Comparison of ENCODE assay signal across 8 mouse cellular contexts in the genomic region with DNA sequence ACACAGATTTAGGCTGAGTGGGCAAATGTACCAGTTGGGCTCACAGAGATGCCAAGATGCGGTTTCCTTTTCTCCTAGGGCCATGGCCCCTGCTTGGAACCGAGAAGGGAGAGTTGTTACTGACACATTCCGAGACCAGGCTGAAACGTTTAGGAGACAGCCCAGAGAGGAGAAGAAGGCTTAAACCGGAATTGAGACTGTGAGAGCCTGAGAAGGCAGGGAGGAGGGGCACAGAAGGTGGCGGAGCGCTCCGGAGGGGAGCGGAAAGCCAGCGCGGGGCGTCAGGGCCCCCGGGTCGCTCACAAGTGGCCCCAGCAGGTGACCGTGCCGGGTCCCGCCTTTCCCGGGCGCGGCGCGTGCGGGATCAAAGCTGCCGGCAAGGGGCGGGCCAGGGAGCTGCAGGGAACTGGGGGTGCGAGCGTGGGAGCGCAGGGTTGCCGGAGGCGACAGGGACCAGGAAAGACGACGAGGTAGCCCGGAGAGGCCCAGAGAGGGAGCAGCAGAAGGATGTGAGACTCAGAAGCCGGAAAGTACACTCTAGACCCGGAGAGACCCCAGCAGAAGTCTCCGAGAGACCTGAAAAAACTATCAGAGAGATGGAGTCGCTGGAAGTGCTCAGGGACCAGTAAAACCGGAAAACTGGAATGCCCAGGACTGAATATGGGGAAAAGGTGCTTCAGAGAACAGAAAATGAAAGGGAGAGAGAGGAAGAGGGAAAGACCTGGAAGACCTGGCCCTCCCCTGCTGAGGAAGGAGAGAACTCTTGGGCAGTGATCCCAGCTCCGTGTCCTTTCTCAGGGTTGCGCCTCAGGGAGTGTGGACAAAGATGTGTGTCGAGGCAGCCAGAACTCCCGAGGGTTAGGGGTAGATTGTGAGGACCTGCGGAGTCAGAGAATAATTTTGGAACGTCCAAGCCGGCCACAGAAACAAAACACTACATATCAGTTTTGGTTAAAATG. TPM values are rescaled to one million over a fixed set of nuclear protein-coding genes. Genes with fewer than 3 reads are reported as not detected.
DNase-seq lines count a peak whose midpoint lies in the region; ATAC-seq and TF ChIP-seq lines count a peak whose summit lies in the region.

No protein-coding gene starts in this region.

- peak overlapping the region; percentile 94 for H3K4me2 ChIP-seq in heart, embryonic 11.5 days
- H3K4me2 ChIP-seq in kidney, postnatal 0 days (ENCODE audit: low read length) = peak overlapping the region; percentile 95
- H3K4me2 ChIP-seq in lung, embryonic 14.5 days = peak overlapping the region; percentile 93
- H3K4me2 ChIP-seq in neural tube, embryonic 14.5 days (ENCODE audit: low read depth, low read length) = peak overlapping the region; percentile 99

- DNase-seq in A20 (ENCODE audit: low read depth, low spot score) (peak; percentile 84), R1 (ENCODE audit: low read depth, low spot score) (peak; percentile 66)
- peak; percentile 76 for DNase-seq in embryo, embryonic 11 days
- peak; percentile 74 for DNase-seq in kidney, postnatal 0 days (ENCODE audit: low spot score)
- peak; percentile 68 for DNase-seq in lung, embryonic 14.5 days
- peak; percentile 58 to 67 for DNase-seq in thymus, postnatal 10 days (ENCODE audit: low spot score in 2 of 2)

- H3K27ac ChIP-seq in heart, embryonic 11.5 days (ENCODE audit: low read depth, low read length) = peak overlapping the region; percentile 85
- H3K27ac ChIP-seq in kidney, postnatal 0 days = peak overlapping the region; percentile 78
- peak overlapping the region; percentile 87 for H3K27ac ChIP-seq in lung, embryonic 14.5 days (ENCODE audit: low read depth)
- H3K27ac ChIP-seq in neural tube, embryonic 14.5 days (ENCODE audit: low read depth, low read length) = peak overlapping the region; percentile 52

- no peak for TF ChIP-seq CTCF in kidney, postnatal 0 days (IDR thresholded peaks at IDR 0.05; ENCODE audit: low read depth)
- TF ChIP-seq CTCF in lung, embryonic 14.5 days (IDR thresholded peaks at IDR 0.05; ENCODE audit: low read depth) = no peak

- H3K27me3 ChIP-seq in heart, embryonic 11.5 days (ENCODE audit: control insufficient read depth, insufficient read depth, low read length) = no peaks in the 10 kb centered on the region
- no peaks in the 10 kb centered on the region for H3K27me3 ChIP-seq in kidney, postnatal 0 days (ENCODE audit: insufficient read depth, low read length)
- H3K27me3 ChIP-seq in lung, embryonic 14.5 days (ENCODE audit: insufficient read depth, low read length) = no peaks in the 10 kb centered on the region; the same call in 1 of the 2 replicates
- H3K27me3 ChIP-seq in neural tube, embryonic 14.5 days (ENCODE audit: control insufficient read depth, insufficient read depth, low read length) = peaks cover 9% of the 10 kb centered on the region; the same call in 1 of the 2 replicates

- no peaks in the 10 kb centered on the region for H3K9me3 ChIP-seq in heart, embryonic 11.5 days (replicated peaks; ENCODE audit: control insufficient read depth, low read length)
- no peaks in the 10 kb centered on the region for H3K9me3 ChIP-seq in kidney, postnatal 0 days (replicated peaks; ENCODE audit: low read length)
- no peaks in the 10 kb centered on the region for H3K9me3 ChIP-seq in lung, embryonic 14.5 days (ENCODE audit: low read depth, low read length)
- H3K9me3 ChIP-seq in neural tube, embryonic 14.5 days (ENCODE audit: control insufficient read depth, low read length) = no peaks in the 10 kb centered on the region

- no peaks in the 10 kb centered on the region for H3K36me3 ChIP-seq in heart, embryonic 11.5 days (ENCODE audit: control insufficient read depth, insufficient read depth, low read length)
- H3K36me3 ChIP-seq in kidney, postnatal 0 days (ENCODE audit: insufficient read depth, low read length) = no peaks in the 10 kb centered on the region
- no peaks in the 10 kb centered on the region for H3K36me3 ChIP-seq in lung, embryonic 14.5 days (ENCODE audit: insufficient read depth)
- H3K36me3 ChIP-seq in neural tube, embryonic 14.5 days (ENCODE audit: control insufficient read depth, insufficient read depth, low read length) = no peaks in the 10 kb centered on the region

- H3K4me3 ChIP-seq in heart, embryonic 11.5 days (ENCODE audit: low read depth, low read length) = peak overlapping the region; percentile 78
- peak overlapping the region; percentile 80 for H3K4me3 ChIP-seq in kidney, postnatal 0 days (replicated peaks; ENCODE audit: low read depth, low read length)
- H3K4me3 ChIP-seq in lung, embryonic 14.5 days (ENCODE audit: low read depth, low read length) = peak overlapping the region; percentile 74
- H3K4me3 ChIP-seq in neural tube, embryonic 14.5 days (ENCODE audit: low read depth, low read length) = peak overlapping the region; percentile 71

- ATAC-seq in heart, embryonic 11.5 days (replicated peaks; ENCODE audit: insufficient number of reproducible peaks, low FRiP score, low TSS enrichment) = peak; percentile 17; the same call in 1 of the 2 replicates
- 0 out of 2 replicates have a peak, but pooled peaks have one; percentile 2 for ATAC-seq in kidney, postnatal 0 days (replicated peaks; ENCODE audit: low FRiP score, low read depth)
- peak; percentile 9; the same call in 1 of the 2 replicates for ATAC-seq in lung, embryonic 14.5 days (ENCODE audit: insufficient read depth)
- 0 out of 2 replicates have a peak, but pooled peaks have one; percentile 13 for ATAC-seq in neural tube, embryonic 14.5 days (ENCODE audit: low read depth)

- H3K9ac ChIP-seq in heart, embryonic 11.5 days (ENCODE audit: low read depth, low read length) = peak overlapping the region; percentile 80
- H3K9ac ChIP-seq in kidney, postnatal 0 days (ENCODE audit: low read depth, low read length) = peak overlapping the region; percentile 75
- H3K9ac ChIP-seq in lung, embryonic 14.5 days = peak overlapping the region; percentile 68
- peak overlapping the region; percentile 67 for H3K9ac ChIP-seq in neural tube, embryonic 14.5 days (replicated peaks; ENCODE audit: low read depth, low read length)

- WGBS in heart, embryonic 11.5 days (ENCODE audit: insufficient replicate concordance) = 0% methylated on average over 45 of the region's 45 CpGs
- under 1% methylated on average over 45 of the region's 45 CpGs for WGBS in kidney, postnatal 0 days
- WGBS in lung, embryonic 14.5 days = under 1% methylated on average over 45 of the region's 45 CpGs
- WGBS in neural tube, embryonic 14.5 days = under 1% methylated on average over 45 of the region's 45 CpGs

- H3K4me1 ChIP-seq in heart, embryonic 11.5 days (ENCODE audit: control insufficient read depth, insufficient read depth, low read length) = peaks cover 21% of the 10 kb centered on the region
- peaks cover 12% of the 10 kb centered on the region for H3K4me1 ChIP-seq in kidney, postnatal 0 days (replicated peaks; ENCODE audit: insufficient read depth, low read length)
- H3K4me1 ChIP-seq in lung, embryonic 14.5 days (ENCODE audit: insufficient read depth) = peaks cover 7% of the 10 kb centered on the region
- peaks cover 16% of the 10 kb centered on the region for H3K4me1 ChIP-seq in neural tube, embryonic 14.5 days (ENCODE audit: control insufficient read depth, insufficient read depth, low read length)

RNA-seq across cellular contexts. Expression of gene Hes7, which starts 2.2 kb away (rescaled TPM):
- polyA plus RNA-seq in heart, embryonic 11.5 days (2014; fragmentation: Nextera tagmentation; extraction: Ambion mirVana) = 0.35 and 0.64 TPM in 2 replicates
- polyA plus RNA-seq in kidney, postnatal 0 days (2015; fragmentation: Nextera tagmentation; extraction: Ambion mirVana) = 0.42 and 0.50 TPM in 2 replicates
- polyA plus RNA-seq in lung, embryonic 14.5 days (2014; fragmentation: Nextera tagmentation; extraction: Ambion mirVana) = 0.57 and 0.68 TPM in 2 replicates
- 0.43 and 0.52 TPM in 2 replicates for polyA plus RNA-seq in neural tube, embryonic 14.5 days (2014; fragmentation: Nextera tagmentation; extraction: Ambion mirVana)

RNA-seq across cellular contexts. Expression of gene 9130213A22Rik, which starts 4.4 kb away (rescaled TPM):
- polyA plus RNA-seq in heart, embryonic 11.5 days (2014; fragmentation: Nextera tagmentation; extraction: Ambion mirVana) = 0.32 and 0.49 TPM in 2 replicates
- 0.25 and 0.31 TPM in 2 replicates for polyA plus RNA-seq in kidney, postnatal 0 days (2015; fragmentation: Nextera tagmentation; extraction: Ambion mirVana)
- polyA plus RNA-seq in lung, embryonic 14.5 days (2014; fragmentation: Nextera tagmentation; extraction: Ambion mirVana) = 0.19 and 0.41 TPM in 2 replicates
- polyA plus RNA-seq in neural tube, embryonic 14.5 days (2014; fragmentation: Nextera tagmentation; extraction: Ambion mirVana) = 0.33 and 0.48 TPM in 2 replicates

RNA-seq across cellular contexts. Expression of gene Aloxe3, which starts 7.7 kb away (rescaled TPM):
- 0.37 and 0.39 TPM in 2 replicates for polyA plus RNA-seq in heart, embryonic 11.5 days (2014; fragmentation: Nextera tagmentation; extraction: Ambion mirVana)
- 0.54 and 0.69 TPM in 2 replicates for polyA plus RNA-seq in kidney, postnatal 0 days (2015; fragmentation: Nextera tagmentation; extraction: Ambion mirVana)
- 0.09 and 0.17 TPM in 2 replicates for polyA plus RNA-seq in lung, embryonic 14.5 days (2014; fragmentation: Nextera tagmentation; extraction: Ambion mirVana)
- polyA plus RNA-seq in neural tube, embryonic 14.5 days (2014; fragmentation: Nextera tagmentation; extraction: Ambion mirVana) = 2.2 and 5.0 TPM in 2 replicates

RNA-seq across cellular contexts. Expression of gene Per1, which starts 23.0 kb away (rescaled TPM):
- 6.2 and 6.3 TPM in 2 replicates for polyA plus RNA-seq in heart, embryonic 11.5 days (2014; fragmentation: Nextera tagmentation; extraction: Ambion mirVana)
- 7.4 and 9.9 TPM in 2 replicates for polyA plus RNA-seq in kidney, postnatal 0 days (2015; fragmentation: Nextera tagmentation; extraction: Ambion mirVana)
- polyA plus RNA-seq in lung, embryonic 14.5 days (2014; fragmentation: Nextera tagmentation; extraction: Ambion mirVana) = 15.4 and 23.7 TPM in 2 replicates
- 6.5 and 9.4 TPM in 2 replicates for polyA plus RNA-seq in neural tube, embryonic 14.5 days (2014; fragmentation: Nextera tagmentation; extraction: Ambion mirVana)

RNA-seq across cellular contexts. Expression of gene Vamp2, which starts 29.7 kb away (rescaled TPM):
- polyA plus RNA-seq in heart, embryonic 11.5 days (2014; fragmentation: Nextera tagmentation; extraction: Ambion mirVana) = 89.7 and 94.7 TPM in 2 replicates
- 66.7 and 67.7 TPM in 2 replicates for polyA plus RNA-seq in kidney, postnatal 0 days (2015; fragmentation: Nextera tagmentation; extraction: Ambion mirVana)
- polyA plus RNA-seq in lung, embryonic 14.5 days (2014; fragmentation: Nextera tagmentation; extraction: Ambion mirVana) = 64.0 and 64.2 TPM in 2 replicates
- 337 and 385 TPM in 2 replicates for polyA plus RNA-seq in neural tube, embryonic 14.5 days (2014; fragmentation: Nextera tagmentation; extraction: Ambion mirVana)

Comparison
In these comparisons a context has a peak if more than half of its experiments do, and no peak if none do; other contexts are left out.
1. Peak in every context shown above with its lines: DNase-seq, ATAC-seq, H3K4me3 ChIP-seq and H3K27ac ChIP-seq.